Mouse (Mus musculus) liver, embryonic 14.5 days (tissue): ENCODE data around the gene Nipa1.

Experiments used
- CTCF ChIP-seq: IDR thresholded peaks from 2 replicates; pipeline ENCODE4 v1.5.1; 2016; ENCODE audit warnings: antibody characterized with exemption, low read depth, control low read depth
- EP300 ChIP-seq: IDR thresholded peaks from 2 replicates; pipeline ENCODE4 v1.6.1; 2016; ENCODE audit warnings: antibody characterized with exemption, low read depth

GRCm38 (mm10) chr7:56047178-56047577 is 27.4 kb upstream of the Nipa1 start:
- no peak for TF ChIP-seq CTCF
- TF ChIP-seq EP300, result no peak
